Mouse (Mus musculus) CD4-positive, CD25-positive, alpha-beta regulatory T cell, adult 2 months (primary cell): ENCODE data around the gene Hhatl.

ENCODE experiments used
- DNase-seq: peaks from one replicate; pipeline ENCODE4 v3.0.0-alpha.2; 2012; ENCODE audit warnings: low read depth, low spot score

The Hhatl gene

GRCm38 (mm10) chr9:121807546-121807945, 15.2 kb upstream of the Hhatl start:
- DNase-seq: no peak

GRCm38 (mm10) chr9:121802747-121803146, 10.4 kb upstream of the Hhatl start:
- no peak for DNase-seq

GRCm38 (mm10) chr9:121798887-121799520, 6.7 kb upstream of the Hhatl start:
- DNase-seq: no peak

- no peak for DNase-seq
Observed at GRCm38 (mm10) chr9:121797722-121798121, 5.4 kb upstream of the Hhatl start.

GRCm38 (mm10) chr9:121794972-121795539, 2.7 kb upstream of the Hhatl start:
- no peak for DNase-seq

- peak; percentile 46 for DNase-seq
Observed at GRCm38 (mm10) chr9:121791206-121791605, 1.1 kb downstream of the Hhatl start.

- DNase-seq: no peak
Observed at GRCm38 (mm10) chr9:121786359-121786758, 5.9 kb downstream of the Hhatl start.

- no peak for DNase-seq
Observed at GRCm38 (mm10) chr9:121785261-121785660, 7.0 kb downstream of the Hhatl start.

- no peak for DNase-seq
Observed at GRCm38 (mm10) chr9:121784801-121785200, 7.5 kb downstream of the Hhatl start.

GRCm38 (mm10) chr9:121778066-121778624, 14.2 kb downstream of the Hhatl start:
- no peak for DNase-seq

GRCm38 (mm10) chr9:121777484-121778065, 14.7 kb downstream of the Hhatl start, which contains the start of gene Klhl40:
TSS of gene Klhl40 (plus strand) at chr9:121777607.
- DNase-seq: no peak

GRCm38 (mm10) chr9:121776511-121776910, 15.8 kb downstream of the Hhatl start:
- no peak for DNase-seq

GRCm38 (mm10) chr9:121775951-121776350, 16.4 kb downstream of the Hhatl start:
- no peak for DNase-seq

- no peak for DNase-seq
Observed at GRCm38 (mm10) chr9:121772412-121772811, 19.9 kb downstream of the Hhatl start.

- no peak for DNase-seq
Observed at GRCm38 (mm10) chr9:121765166-121765855, 27.0 kb downstream of the Hhatl start.

- DNase-seq: no peak
Observed at GRCm38 (mm10) chr9:121763716-121764115, 28.6 kb downstream of the Hhatl start.

- no peak for DNase-seq
Observed at GRCm38 (mm10) chr9:121762761-121763160, 29.5 kb downstream of the Hhatl start.

- no peak for DNase-seq
Observed at GRCm38 (mm10) chr9:121762248-121762647, 30.1 kb downstream of the Hhatl start.

GRCm38 (mm10) chr9:121761787-121762186, 30.5 kb downstream of the Hhatl start:
- no peak for DNase-seq

- DNase-seq: no peak
Observed at GRCm38 (mm10) chr9:121761091-121761665, 31.1 kb downstream of the Hhatl start.

- DNase-seq: peak; percentile 15
Observed at GRCm38 (mm10) chr9:121760271-121761090, 31.8 kb downstream of the Hhatl start.
